Mouse (Mus musculus): Measurements from ENCODE around the gene Flvcr2. TPM values are rescaled to one million over a fixed set of nuclear protein-coding genes. Genes with fewer than 3 reads are reported as not detected.

The Flvcr2 gene
- polyA plus RNA-seq, 1 experiment = 3.4 TPM

DNA sequence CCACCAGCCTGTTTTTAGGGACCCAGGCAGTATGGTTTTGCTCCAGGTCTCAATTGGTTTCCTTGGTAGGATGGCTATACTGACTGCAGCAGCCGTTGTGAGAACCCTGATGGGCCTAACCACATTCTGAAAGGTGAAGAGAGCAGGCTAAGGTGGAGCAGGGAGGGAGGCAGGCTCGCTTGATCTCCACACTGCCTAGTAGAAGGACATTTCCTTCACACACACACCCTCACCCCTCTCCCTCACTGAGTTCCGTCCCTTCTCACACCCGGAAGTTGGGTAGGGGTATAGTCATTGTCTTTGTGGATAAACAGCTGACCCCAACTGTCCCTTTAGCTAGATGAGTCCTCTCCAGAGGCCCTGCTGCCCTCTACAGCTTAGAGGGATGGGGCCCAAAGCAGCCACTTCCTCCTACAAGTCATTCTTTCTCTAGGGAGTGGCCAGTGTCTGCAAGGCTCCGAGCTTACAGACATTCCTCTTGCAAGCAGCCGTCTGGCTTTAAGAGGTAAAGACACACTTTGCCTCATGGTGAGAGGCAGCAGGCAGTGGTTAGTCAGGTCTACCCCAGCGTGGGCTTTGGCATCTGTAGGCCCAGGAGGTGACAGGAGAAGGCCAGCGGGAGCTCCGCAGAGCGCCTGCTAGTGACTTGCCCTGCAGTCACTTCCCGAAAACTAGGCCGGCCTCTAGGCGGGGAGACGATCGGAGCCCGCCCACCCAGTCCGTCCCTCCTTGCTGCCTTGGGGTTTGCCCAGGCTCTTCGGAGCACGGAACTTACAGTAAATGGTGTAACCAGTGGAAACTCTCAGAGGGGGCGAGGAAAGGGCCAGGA, 41.1 kb upstream of the Flvcr2 start:
- Histone ChIP-seq H3K27ac (ENCODE audit: insufficient read depth, low read length) (no peak overlapping the region), H3K4me3 (replicated peaks; ENCODE audit: insufficient read depth, low read depth, low read length) (peak overlapping the region; percentile 17), H3K27me3 (ENCODE audit: control insufficient read depth, insufficient read depth, low read length) (no peaks in the 10 kb centered on the region), H3K4me1 (ENCODE audit: control insufficient read depth, insufficient read depth, low read length) (no peaks in the 10 kb centered on the region)
- TF ChIP-seq POLR2A (IDR thresholded peaks at IDR 0.05; ENCODE audit: borderline replicate concordance, insufficient read depth, low read length) = no peak
- no peak for TF ChIP-seq CTCF (IDR thresholded peaks at IDR 0.05; ENCODE audit: borderline replicate concordance, insufficient read depth, low read depth, low read length)
- peak; percentile 16 to 26 for DNase-seq
- 21% methylated on average over 20 of the region's 20 CpGs for WGBS

DNA sequence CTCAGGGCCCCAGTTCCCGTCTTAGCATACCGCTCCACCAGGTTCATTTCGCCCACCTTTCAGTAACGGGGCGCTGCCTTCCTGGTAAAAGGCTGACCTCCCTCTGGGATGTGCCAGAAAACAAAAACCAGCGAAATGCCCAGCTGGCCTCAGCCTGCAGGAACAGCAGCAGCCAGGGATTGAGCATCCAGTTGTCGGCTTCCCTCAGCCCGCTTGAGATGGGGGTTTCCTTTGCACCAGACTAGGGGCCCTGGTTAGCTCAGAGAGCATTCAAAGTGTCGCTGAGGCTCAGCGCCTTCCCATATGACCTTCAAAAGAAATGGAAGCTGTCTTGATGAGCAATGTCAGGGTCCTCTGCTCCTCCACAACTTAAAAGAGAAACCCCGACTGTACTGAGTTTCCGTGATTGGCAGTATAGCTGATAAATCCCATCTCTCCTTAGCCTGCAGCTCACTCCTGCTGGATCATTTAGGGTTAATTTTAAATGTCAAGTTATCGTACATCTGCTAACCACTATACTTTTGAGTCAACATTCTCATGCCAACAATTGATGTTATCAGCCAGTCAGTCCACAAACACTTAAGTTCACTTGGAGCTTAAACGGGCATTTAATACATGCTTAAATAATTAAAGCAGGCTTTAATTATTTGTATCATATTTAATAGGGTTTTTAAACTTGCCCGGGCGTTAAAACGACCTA, 40.4 kb upstream of the Flvcr2 start:
- no peaks in the 10 kb centered on the region for H3K4me1 ChIP-seq (ENCODE audit: control insufficient read depth, insufficient read depth, low read length)
- TF ChIP-seq POLR2A (IDR thresholded peaks at IDR 0.05; ENCODE audit: borderline replicate concordance, insufficient read depth, low read length) (no peak), CTCF (IDR thresholded peaks at IDR 0.05; ENCODE audit: borderline replicate concordance, insufficient read depth, low read depth, low read length) (no peak)

GRCm38 (mm10) chr12:85706906-85707305, 39.4 kb upstream of the Flvcr2 start:
- Histone ChIP-seq H3K27ac (ENCODE audit: insufficient read depth, low read length) (no peak overlapping the region), H3K27me3 (ENCODE audit: control insufficient read depth, insufficient read depth, low read length) (no peaks in the 10 kb centered on the region), H3K4me1 (ENCODE audit: control insufficient read depth, insufficient read depth, low read length) (no peaks in the 10 kb centered on the region), H3K4me3 (replicated peaks; ENCODE audit: insufficient read depth, low read depth, low read length) (no peak overlapping the region)
- TF ChIP-seq POLR2A (IDR thresholded peaks at IDR 0.05; ENCODE audit: borderline replicate concordance, insufficient read depth, low read length) (no peak), CTCF (IDR thresholded peaks at IDR 0.05; ENCODE audit: borderline replicate concordance, insufficient read depth, low read depth, low read length) (no peak)
- WGBS = 80% methylated on average over 4 of the region's 4 CpGs
- DNase-seq = no peak

More for the DNA sequence above, 40.4 kb upstream of the Flvcr2 start:
- no peaks in the 10 kb centered on the region for H3K27me3 ChIP-seq (ENCODE audit: control insufficient read depth, insufficient read depth, low read length)
- no peak overlapping the region for H3K27ac ChIP-seq (ENCODE audit: insufficient read depth, low read length)
- H3K4me3 ChIP-seq (replicated peaks; ENCODE audit: insufficient read depth, low read depth, low read length) = no peak overlapping the region
- WGBS = 55% methylated on average over 17 of the region's 17 CpGs
- no peak for DNase-seq

- Histone ChIP-seq H3K27ac (ENCODE audit: insufficient read depth, low read length) (no peak overlapping the region), H3K27me3 (ENCODE audit: control insufficient read depth, insufficient read depth, low read length) (no peaks in the 10 kb centered on the region), H3K4me3 (replicated peaks; ENCODE audit: insufficient read depth, low read depth, low read length) (no peak overlapping the region), H3K4me1 (ENCODE audit: control insufficient read depth, insufficient read depth, low read length) (no peaks in the 10 kb centered on the region)
- DNase-seq = no peak
- TF ChIP-seq POLR2A (IDR thresholded peaks at IDR 0.05; ENCODE audit: borderline replicate concordance, insufficient read depth, low read length) (no peak), CTCF (IDR thresholded peaks at IDR 0.05; ENCODE audit: borderline replicate concordance, insufficient read depth, low read depth, low read length) (no peak)
- WGBS = 63% methylated on average over 11 of the region's 11 CpGs
Observed at GRCm38 (mm10) chr12:85707391-85707790, 38.9 kb upstream of the Flvcr2 start.

- Histone ChIP-seq H3K4me3 (replicated peaks; ENCODE audit: insufficient read depth, low read depth, low read length) (no peak overlapping the region), H3K27ac (ENCODE audit: insufficient read depth, low read length) (no peak overlapping the region), H3K4me1 (ENCODE audit: control insufficient read depth, insufficient read depth, low read length) (no peaks in the 10 kb centered on the region), H3K27me3 (ENCODE audit: control insufficient read depth, insufficient read depth, low read length) (no peaks in the 10 kb centered on the region)
- DNase-seq = no peak
- 95% methylated on average over 12 of the region's 12 CpGs for WGBS
- no peak for TF ChIP-seq POLR2A (IDR thresholded peaks at IDR 0.05; ENCODE audit: borderline replicate concordance, insufficient read depth, low read length)
- TF ChIP-seq CTCF (IDR thresholded peaks at IDR 0.05; ENCODE audit: borderline replicate concordance, insufficient read depth, low read depth, low read length) = no peak
Observed at GRCm38 (mm10) chr12:85708556-85708955, 37.8 kb upstream of the Flvcr2 start.

DNA sequence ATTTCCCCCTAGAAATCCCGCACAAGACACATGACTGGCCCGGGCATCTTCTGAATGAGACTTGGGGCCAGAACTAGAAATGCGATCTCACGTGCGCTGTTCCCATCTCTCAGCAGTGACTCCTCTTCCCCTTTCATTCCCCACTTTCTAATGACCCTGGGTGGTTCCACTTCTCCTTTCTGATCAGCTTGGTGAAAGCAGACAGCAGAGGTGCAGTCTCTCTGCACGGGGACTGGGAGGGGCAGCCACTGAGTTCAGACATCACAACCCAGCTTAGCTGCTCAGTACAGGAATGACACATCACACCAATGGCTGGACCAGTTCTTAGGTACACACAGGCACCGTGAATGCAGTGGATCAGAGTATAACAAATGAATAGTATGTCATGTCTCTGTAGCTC, 35.6 kb upstream of the Flvcr2 start:
- 84% methylated on average over 7 of the region's 7 CpGs for WGBS
- TF ChIP-seq CTCF (IDR thresholded peaks at IDR 0.05; ENCODE audit: borderline replicate concordance, insufficient read depth, low read depth, low read length) (no peak), POLR2A (IDR thresholded peaks at IDR 0.05; ENCODE audit: borderline replicate concordance, insufficient read depth, low read length) (no peak)
- H3K27me3 ChIP-seq (ENCODE audit: control insufficient read depth, insufficient read depth, low read length) = no peaks in the 10 kb centered on the region
- H3K4me1 ChIP-seq (ENCODE audit: control insufficient read depth, insufficient read depth, low read length) = no peaks in the 10 kb centered on the region
- DNase-seq = no peak
- H3K27ac ChIP-seq (ENCODE audit: insufficient read depth, low read length) = no peak overlapping the region
- no peak overlapping the region for H3K4me3 ChIP-seq (replicated peaks; ENCODE audit: insufficient read depth, low read depth, low read length)

GRCm38 (mm10) chr12:85712587-85712986, 33.8 kb upstream of the Flvcr2 start:
- no peaks in the 10 kb centered on the region for H3K27me3 ChIP-seq (ENCODE audit: control insufficient read depth, insufficient read depth, low read length)
- no peak overlapping the region for H3K4me3 ChIP-seq (replicated peaks; ENCODE audit: insufficient read depth, low read depth, low read length)
- H3K4me1 ChIP-seq (ENCODE audit: control insufficient read depth, insufficient read depth, low read length) = no peaks in the 10 kb centered on the region
- DNase-seq = no peak
- 82% methylated on average over 2 of the region's 2 CpGs for WGBS
- no peak overlapping the region for H3K27ac ChIP-seq (ENCODE audit: insufficient read depth, low read length)
- TF ChIP-seq POLR2A (IDR thresholded peaks at IDR 0.05; ENCODE audit: borderline replicate concordance, insufficient read depth, low read length) (no peak), CTCF (IDR thresholded peaks at IDR 0.05; ENCODE audit: borderline replicate concordance, insufficient read depth, low read depth, low read length) (no peak)

DNA sequence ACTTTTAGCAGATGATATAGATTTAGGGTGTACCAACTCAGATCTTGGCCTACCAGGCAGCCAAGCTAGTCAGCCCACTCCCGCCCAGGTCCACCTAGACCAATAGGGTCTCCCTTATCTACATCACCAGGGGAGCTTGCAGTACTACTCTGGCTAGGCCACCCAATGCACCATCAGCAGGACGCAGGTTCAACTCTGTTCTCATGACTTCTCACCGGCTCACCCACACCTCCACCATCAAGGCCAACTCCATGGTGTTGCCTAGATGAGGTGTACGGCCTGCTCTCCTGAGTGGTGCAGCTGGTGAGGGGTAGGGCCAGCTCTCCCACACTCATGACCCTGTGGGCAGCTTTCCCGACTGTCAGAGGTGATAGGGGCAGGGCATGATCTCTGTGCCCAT, 32.2 kb upstream of the Flvcr2 start:
- TF ChIP-seq CTCF (IDR thresholded peaks at IDR 0.05; ENCODE audit: borderline replicate concordance, insufficient read depth, low read depth, low read length) (no peak), POLR2A (IDR thresholded peaks at IDR 0.05; ENCODE audit: borderline replicate concordance, insufficient read depth, low read length) (no peak)
- Histone ChIP-seq H3K4me3 (replicated peaks; ENCODE audit: insufficient read depth, low read depth, low read length) (no peak overlapping the region), H3K27ac (ENCODE audit: insufficient read depth, low read length) (no peak overlapping the region), H3K27me3 (ENCODE audit: control insufficient read depth, insufficient read depth, low read length) (no peaks in the 10 kb centered on the region), H3K4me1 (ENCODE audit: control insufficient read depth, insufficient read depth, low read length) (no peaks in the 10 kb centered on the region)
- no peak for DNase-seq
- WGBS = 95% methylated on average over 5 of the region's 5 CpGs
